Mouse (Mus musculus) ES-E14 (cell line): Measurements from ENCODE around the gene Pou3f1. TPM values are rescaled to one million over a fixed set of nuclear protein-coding genes. Genes with fewer than 3 reads are reported as not detected.

ENCODE experiments used
- DNase-seq: peaks from one replicate; pipeline ENCODE4 v3.0.0-alpha.2; 2013; ENCODE audit warnings: low read depth, low spot score
- H3K27ac ChIP-seq: 2 replicates; pipeline ENCODE4 v1.5.1; 2012; ENCODE audit warnings: low read depth, mild to moderate bottlenecking, low read length, moderate library complexity, mixed read lengths; ENCODE audit not compliant: poor library complexity, insufficient read depth, severe bottlenecking
- H3K36me3 ChIP-seq: 2 replicates; pipeline ENCODE4 v1.6.1; 2012; ENCODE audit warnings: mild to moderate bottlenecking, low read length, moderate library complexity, mixed read lengths; ENCODE audit not compliant: control insufficient read depth, poor library complexity, insufficient read depth, severe bottlenecking
- H3K4me1 ChIP-seq, 2 experiments: fragments of 150-350 bp in 1 of 2; sonication (generic) in 1 of 2; 2 replicates each; pipeline ENCODE4 v1.6.1; 2012; ENCODE audit warnings: low read length in 2 of 2, mild to moderate bottlenecking in 1 of 2, mixed read lengths in 1 of 2; ENCODE audit not compliant: control insufficient read depth in 2 of 2, insufficient read depth in 2 of 2, poor library complexity in 1 of 2
- H3K4me3 ChIP-seq, 2 experiments: fragments of 150-350 bp in 1 of 2; sonication (generic) in 1 of 2; 2 replicates each; pipeline ENCODE4 v1.5.1; 2012; ENCODE audit warnings: low read length in 2 of 2, low read depth in 1 of 2, mild to moderate bottlenecking in 1 of 2, mixed read lengths in 1 of 2; ENCODE audit not compliant: insufficient read depth in 1 of 2, poor library complexity in 1 of 2, severe bottlenecking in 1 of 2
- H3K9ac ChIP-seq: 2 replicates; pipeline ENCODE4 v1.6.1; 2012; ENCODE audit warnings: low read depth, mild to moderate bottlenecking, low read length, mixed read lengths; ENCODE audit not compliant: poor library complexity, insufficient read depth, severe bottlenecking
- H3K9me3 ChIP-seq: fragments of 150-350 bp; sonication (generic); 2 replicates; pipeline ENCODE4 v1.6.1; 2012; ENCODE audit warnings: low read depth, mild to moderate bottlenecking, low read length; ENCODE audit not compliant: control insufficient read depth, insufficient read depth
- CHD2 ChIP-seq: IDR thresholded peaks from 2 replicates; pipeline ENCODE4 v1.6.1; 2014; ENCODE audit warnings: mild to moderate bottlenecking, low read depth, low read length, inconsistent platforms
- HCFC1 ChIP-seq: IDR thresholded peaks from 2 replicates; pipeline ENCODE4 v1.6.1; 2012; ENCODE audit warnings: low read length, inconsistent platforms, borderline replicate concordance; ENCODE audit not compliant: insufficient read depth
- MAFK ChIP-seq: IDR thresholded peaks from 2 replicates; pipeline ENCODE4 v1.6.1; 2014; ENCODE audit warnings: mild to moderate bottlenecking, low read depth, low read length, inconsistent platforms; ENCODE audit not compliant: insufficient read depth
- ZC3H11A ChIP-seq: IDR thresholded peaks from 2 replicates; pipeline ENCODE4 v1.6.1; 2012; ENCODE audit warnings: low read depth, mild to moderate bottlenecking, inconsistent platforms, low read length, borderline replicate concordance
- ZNF384 ChIP-seq: IDR thresholded peaks from 2 replicates; pipeline ENCODE4 v1.6.1; 2012; ENCODE audit warnings: low read depth, low read length, inconsistent platforms
- in situ Hi-C, 2 experiments: fragments of 600-800 bp; cut with MboI; formaldehyde crosslinking; loops; one replicate each; pipeline ENCODE4 v1.15.1; 2025; ENCODE audit warnings: low sequenced_read_pairs in 2 of 2, inconsistent platforms in 1 of 2; ENCODE audit not compliant: unreplicated experiment in 2 of 2
- total RNA-seq: library from RNA; depleted of rRNA; stranded (reverse); fragments of 300-350 nt; gene quantifications from 2 replicates; pipeline ENCODE4 v1.2.3, GENCODE M21; 2012

The Pou3f1 gene
- total RNA-seq, 1 experiment = 6.2 TPM

DNA sequence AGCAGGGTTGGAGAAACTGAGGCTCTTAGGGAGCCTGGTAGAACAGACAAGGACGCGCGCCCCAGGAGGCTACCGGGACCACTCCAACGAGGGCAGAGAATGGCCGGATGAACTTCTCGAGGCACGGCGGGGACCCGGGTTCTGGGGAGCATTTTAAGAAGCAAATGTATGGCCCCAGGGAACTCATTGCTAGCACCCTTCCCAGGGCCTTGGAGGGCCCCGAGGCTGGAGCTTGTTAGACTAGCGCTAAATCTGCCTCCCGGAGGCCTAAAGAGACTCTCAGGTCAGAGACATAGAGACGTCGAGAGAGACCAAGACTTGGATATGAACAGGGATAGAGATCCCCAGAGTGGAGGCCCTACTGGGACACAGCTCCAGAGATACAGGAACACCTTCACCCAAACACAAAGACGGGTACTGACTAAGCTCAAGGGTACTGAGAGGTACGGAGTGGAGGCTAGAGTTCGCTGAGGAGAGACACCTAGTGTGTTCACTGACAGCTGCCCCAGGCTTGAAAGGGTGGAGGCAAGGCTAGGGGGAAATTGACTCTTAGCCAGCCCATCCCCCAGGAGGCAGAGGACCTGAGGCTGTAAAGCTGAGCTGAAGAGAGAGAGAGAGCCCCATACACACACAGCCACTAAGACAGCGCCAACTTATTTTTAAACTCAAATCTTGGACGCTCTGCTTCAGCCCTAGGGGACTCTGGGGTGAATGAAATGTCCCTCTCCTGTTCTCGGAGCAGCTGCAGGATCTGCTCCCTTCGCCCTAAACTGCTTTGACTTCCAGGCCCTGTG lies 44.6 kb downstream of the Pou3f1 start:
- in situ Hi-C loops = no loop called here
- no peak overlapping the region for H3K27ac ChIP-seq
- TF ChIP-seq ZNF384 (no peak), HCFC1 (no peak), ZC3H11A (no peak), CHD2 (no peak), MAFK (no peak)
- H3K9me3 ChIP-seq = no peaks in the 10 kb centered on the region
- H3K9ac ChIP-seq = peak overlapping the region; percentile 82
- peaks cover 3% of the 10 kb centered on the region; the same call in 1 of the 2 replicates for H3K36me3 ChIP-seq
- no peak for DNase-seq
- peaks cover 6 to 36% of the 10 kb centered on the region in 2 experiments for H3K4me1 ChIP-seq
- H3K4me3 ChIP-seq = peak overlapping the region; percentile 83 to 90

DNA sequence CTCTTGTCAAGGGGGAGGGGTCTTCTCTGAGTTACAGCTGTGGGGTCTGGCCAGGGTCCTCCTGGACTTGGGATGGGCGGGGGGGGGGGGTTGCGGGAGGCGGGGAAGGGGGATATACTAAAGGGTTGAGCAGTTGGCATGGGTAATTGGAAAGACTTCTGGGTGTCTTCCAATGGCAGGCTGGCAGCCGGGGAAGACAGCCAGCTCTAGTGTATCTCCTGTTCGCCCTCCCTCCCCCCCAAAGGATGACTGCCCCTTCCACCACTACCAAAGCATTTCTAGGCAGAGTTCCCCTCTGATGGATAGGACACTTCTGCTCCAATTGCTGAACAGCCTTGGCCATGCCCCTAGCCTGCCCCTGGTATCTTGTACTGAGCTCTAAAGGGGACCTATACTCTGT lies 45.3 kb downstream of the Pou3f1 start:
- in situ Hi-C loops = no loop called here
- Histone ChIP-seq H3K9ac (no peak overlapping the region), H3K4me1 (peaks cover 6 to 35% of the 10 kb centered on the region in 2 experiments)

DNA sequence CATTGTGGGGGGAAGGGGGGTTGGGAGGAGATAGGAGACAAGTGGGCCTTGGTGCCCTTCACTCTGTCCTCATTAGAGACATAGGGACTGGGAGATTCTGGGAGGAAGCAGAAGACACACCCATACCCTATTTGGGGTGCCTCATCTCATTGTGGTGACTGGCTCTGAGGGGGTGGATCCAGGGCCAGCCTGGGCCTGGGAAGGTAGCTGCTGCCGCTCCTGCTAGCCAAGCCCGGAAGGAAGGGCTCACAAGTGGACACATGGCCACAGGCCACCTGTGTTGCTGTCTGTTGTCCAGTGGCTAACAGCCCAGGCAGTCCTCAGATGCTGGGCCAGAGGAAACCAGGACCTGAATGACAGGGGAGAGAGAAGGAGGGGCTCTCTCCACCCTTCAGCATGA lies 46.8 kb downstream of the Pou3f1 start:
- no peak for DNase-seq
- H3K4me3 ChIP-seq = no peak overlapping the region
- H3K9ac ChIP-seq = no peak overlapping the region
- H3K4me1 ChIP-seq = peaks cover 6 to 43% of the 10 kb centered on the region in 2 experiments
- in situ Hi-C loops = no loop called here
- H3K9me3 ChIP-seq = no peaks in the 10 kb centered on the region
- peaks cover 4% of the 10 kb centered on the region; the same call in 1 of the 2 replicates for H3K36me3 ChIP-seq
- TF ChIP-seq HCFC1 (no peak), ZNF384 (no peak), ZC3H11A (no peak), CHD2 (no peak), MAFK (no peak)
- H3K27ac ChIP-seq = no peak overlapping the region

More for the DNA sequence above, 45.3 kb downstream of the Pou3f1 start:
- TF ChIP-seq HCFC1 (no peak), ZNF384 (no peak), MAFK (no peak), ZC3H11A (no peak), CHD2 (no peak)
- no peak for DNase-seq
- no peak overlapping the region for H3K27ac ChIP-seq
- peak overlapping the region in 1 of 2 experiments; percentile 83; a peak in 1 of 4 replicates for H3K4me3 ChIP-seq
- H3K9me3 ChIP-seq = no peaks in the 10 kb centered on the region
- H3K36me3 ChIP-seq = peaks cover 4% of the 10 kb centered on the region; the same call in 1 of the 2 replicates

DNA sequence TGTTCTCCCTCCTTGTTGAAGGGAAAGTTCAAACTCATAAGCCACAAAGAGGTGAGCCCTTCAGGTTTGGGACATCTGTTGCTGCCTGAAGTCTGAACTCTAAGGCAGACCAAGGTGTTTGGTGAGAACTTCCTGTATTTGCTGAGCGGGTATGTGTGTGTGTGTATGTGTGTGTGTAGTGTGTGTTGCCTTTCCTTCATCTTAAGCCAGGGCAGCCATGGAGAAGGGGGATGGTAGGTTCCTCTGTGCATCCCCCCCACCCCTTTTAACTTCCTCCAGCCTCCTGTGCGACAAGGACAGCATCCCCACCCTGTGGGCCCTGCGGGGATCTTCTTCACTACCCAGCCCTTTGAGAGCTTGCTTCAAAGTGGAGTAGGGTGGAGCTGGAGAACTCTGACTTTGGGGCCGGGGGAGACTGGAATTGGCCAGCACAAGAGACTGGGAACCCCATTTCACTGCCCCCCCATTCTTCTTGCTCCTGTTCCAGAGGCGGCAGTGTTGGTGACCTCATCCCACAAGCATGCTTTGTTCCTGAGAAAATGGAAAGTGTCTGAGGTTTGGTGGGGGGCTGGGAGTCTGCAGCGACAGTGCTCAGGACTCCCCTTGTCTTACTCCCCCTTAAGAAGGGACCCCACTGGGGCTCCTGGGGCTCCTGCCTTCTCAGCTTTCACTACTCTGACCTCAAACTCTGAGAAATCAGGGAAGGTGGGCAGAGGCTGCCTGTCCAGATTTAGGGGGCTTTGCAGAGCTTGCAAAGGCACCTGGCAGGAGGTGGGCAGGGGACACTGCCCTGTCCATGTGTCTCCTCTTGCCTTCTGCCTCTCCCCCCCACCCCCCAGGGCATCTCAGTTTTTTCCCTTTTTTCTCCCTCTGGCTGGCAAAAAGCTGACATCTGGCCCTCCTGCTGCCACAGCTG lies 47.5 kb downstream of the Pou3f1 start:
- in situ Hi-C loops = no loop called here

More for the DNA sequence above, 47.5 kb downstream of the Pou3f1 start:
- Histone ChIP-seq H3K4me3 (no peak overlapping the region), H3K9me3 (no peaks in the 10 kb centered on the region), H3K4me1 (peaks cover 6 to 44% of the 10 kb centered on the region in 2 experiments), H3K9ac (no peak overlapping the region), H3K27ac (no peak overlapping the region), H3K36me3 (peaks cover 4% of the 10 kb centered on the region; the same call in 1 of the 2 replicates)
- TF ChIP-seq ZC3H11A (no peak), HCFC1 (no peak), CHD2 (no peak), MAFK (no peak), ZNF384 (no peak)
- no peak for DNase-seq
